Mouse (Mus musculus) C2C12 (cell line): ENCODE results near the gene Gan. TPM values are rescaled to one million over a fixed set of nuclear protein-coding genes. Genes with fewer than 3 reads are reported as not detected.

Experiments
- H3K27me3 ChIP-seq: one replicate; pipeline ENCODE4 v1.6.1; 2011; ENCODE audit not compliant: control insufficient read depth, insufficient read depth, insufficient read length
- H3K36me3 ChIP-seq: one replicate; pipeline ENCODE4 v1.6.1; 2011; ENCODE audit not compliant: control insufficient read depth, insufficient read depth
- H3K4me3 ChIP-seq: one replicate; pipeline ENCODE4 v1.5.1; 2011; ENCODE audit warnings: mild to moderate bottlenecking, control low read depth; ENCODE audit not compliant: poor library complexity, insufficient read depth, severe bottlenecking
- H3K79me2 ChIP-seq: one replicate; pipeline ENCODE4 v1.6.1; 2011; ENCODE audit not compliant: control insufficient read depth, insufficient read depth
- H3K79me3 ChIP-seq: one replicate; pipeline ENCODE4 v1.6.1; 2011; ENCODE audit warnings: low read depth, control low read depth
- H3ac ChIP-seq: one replicate; pipeline ENCODE3; 2011; ENCODE audit warnings: low read depth; ENCODE audit not compliant: control insufficient read depth, insufficient read length
- CEBPB ChIP-seq: IDR thresholded peaks from one replicate; pipeline ENCODE4 v1.6.1; 2011; ENCODE audit warnings: low read depth, mild to moderate bottlenecking, control low read depth, moderate library complexity
- CTCF ChIP-seq: IDR thresholded peaks from one replicate; pipeline ENCODE4 v1.5.1; 2011; ENCODE audit not compliant: control insufficient read depth, insufficient read depth, insufficient read length
- FOSL1 ChIP-seq: IDR thresholded peaks from one replicate; pipeline ENCODE4 v1.8.0; 2011; ENCODE audit warnings: mild to moderate bottlenecking, low read length; ENCODE audit not compliant: poor library complexity, insufficient read depth, severe bottlenecking
- MAX ChIP-seq: IDR thresholded peaks from one replicate; pipeline ENCODE4 v1.6.1; 2011; ENCODE audit warnings: mild to moderate bottlenecking, control low read depth
- MYOD1 ChIP-seq: IDR thresholded peaks from one replicate; pipeline ENCODE4 v1.6.1; 2011; ENCODE audit warnings: low read depth; ENCODE audit not compliant: control insufficient read depth, insufficient read length
- MYOG ChIP-seq: IDR thresholded peaks from one replicate; pipeline ENCODE4 v1.6.1; 2011; ENCODE audit not compliant: control insufficient read depth, insufficient read length; ENCODE audit errors: extremely low read depth
- USF1 ChIP-seq: IDR thresholded peaks from one replicate; pipeline ENCODE4 v1.6.1; 2011; ENCODE audit warnings: low read depth, mild to moderate bottlenecking, control low read depth, moderate library complexity
- polyA plus RNA-seq: library from polyadenylated mRNA; unstranded; fragments of >200 nt; fragmentation: generic; extraction: Trizol; gene quantifications from one replicate; pipeline ENCODE4 v1.2.1, GENCODE M21; 2012; ENCODE audit warnings: missing spikeins

The Gan gene
- polyA plus RNA-seq, 1 experiment = 2.7 TPM

GRCm38 (mm10) chr8:117115094-117115493 is 42.8 kb upstream of the Gan start:
- TF ChIP-seq USF1 (no peak), CTCF (no peak), MYOD1 (no peak), FOSL1 (no peak), MAX (no peak), MYOG (no peak), CEBPB (no peak)

GRCm38 (mm10) chr8:117115676-117116446 is 42.1 kb upstream of the Gan start:
- no peak for TF ChIP-seq CTCF
- no peak for TF ChIP-seq MYOG
- no peak for TF ChIP-seq CEBPB
- no peak for TF ChIP-seq FOSL1
- TF ChIP-seq MYOD1 = no peak
- TF ChIP-seq MAX = no peak
- TF ChIP-seq USF1 = no peak
- no peak overlapping the region for H3ac ChIP-seq
- no peaks in the 10 kb centered on the region for H3K79me2 ChIP-seq
- H3K36me3 ChIP-seq = no peaks in the 10 kb centered on the region
- no peak overlapping the region for H3K4me3 ChIP-seq
- H3K27me3 ChIP-seq = no peaks in the 10 kb centered on the region
- no peaks in the 10 kb centered on the region for H3K79me3 ChIP-seq

More at GRCm38 (mm10) chr8:117115094-117115493, 42.8 kb upstream of the Gan start:
- H3K4me3 ChIP-seq = no peak overlapping the region
- H3K79me2 ChIP-seq = no peaks in the 10 kb centered on the region
- no peaks in the 10 kb centered on the region for H3K79me3 ChIP-seq
- no peaks in the 10 kb centered on the region for H3K27me3 ChIP-seq
- H3ac ChIP-seq = no peak overlapping the region
- H3K36me3 ChIP-seq = no peaks in the 10 kb centered on the region

GRCm38 (mm10) chr8:117116534-117116933 is 41.4 kb upstream of the Gan start:
- TF ChIP-seq CTCF = no peak
- no peak for TF ChIP-seq CEBPB
- no peak for TF ChIP-seq FOSL1
- no peak for TF ChIP-seq MYOG
- no peak for TF ChIP-seq MAX
- TF ChIP-seq MYOD1 = no peak
- no peak for TF ChIP-seq USF1
- H3K27me3 ChIP-seq = no peaks in the 10 kb centered on the region
- H3ac ChIP-seq = no peak overlapping the region
- no peaks in the 10 kb centered on the region for H3K79me3 ChIP-seq
- no peaks in the 10 kb centered on the region for H3K36me3 ChIP-seq
- no peaks in the 10 kb centered on the region for H3K79me2 ChIP-seq
- H3K4me3 ChIP-seq = no peak overlapping the region

- H3K79me2 ChIP-seq = no peaks in the 10 kb centered on the region
- H3K27me3 ChIP-seq = no peaks in the 10 kb centered on the region
- H3K4me3 ChIP-seq = no peak overlapping the region
- H3ac ChIP-seq = no peak overlapping the region
- TF ChIP-seq MYOD1 = no peak
- TF ChIP-seq USF1 = no peak
- TF ChIP-seq FOSL1 = no peak
- TF ChIP-seq MYOG = no peak
- no peak for TF ChIP-seq CEBPB
- H3K36me3 ChIP-seq = no peaks in the 10 kb centered on the region
- H3K79me3 ChIP-seq = no peaks in the 10 kb centered on the region
Observed at GRCm38 (mm10) chr8:117118409-117118808, 39.5 kb upstream of the Gan start.

- Histone ChIP-seq H3K27me3 (no peaks in the 10 kb centered on the region), H3K79me2 (no peaks in the 10 kb centered on the region), H3K79me3 (no peaks in the 10 kb centered on the region), H3K36me3 (no peaks in the 10 kb centered on the region), H3ac (no peak overlapping the region), H3K4me3 (no peak overlapping the region)
- no peak for TF ChIP-seq USF1
- TF ChIP-seq MYOD1 = no peak
Observed at GRCm38 (mm10) chr8:117121277-117121676, 36.7 kb upstream of the Gan start.
